Mouse (Mus musculus) limb, embryonic 13.5 days (tissue): ENCODE measurements at regions not wholly inside any gene's neighbourhood (a gene's known extent, or its start where the extent isn't known, plus 50 kb on each side); places are given as distances from the start of the nearest gene placed in this dataset.

Experiments
- ATAC-seq: fragments of 200-750 bp; cut with Nextera tagmentation; 2 replicates; pipeline ENCODE4 v1.8.0; 2017; ENCODE audit warnings: low read depth, moderate number of reproducible peaks, moderate TSS enrichment; ENCODE audit not compliant: low FRiP score
- H3K27ac ChIP-seq: fragments of 300-500 bp; sonication (generic); 2 replicates; pipeline ENCODE4 v1.5.1; 2015; ENCODE audit warnings: inconsistent platforms, mild to moderate bottlenecking, moderate library complexity
- H3K27me3 ChIP-seq: fragments of 300-500 bp; sonication (generic); 2 replicates; pipeline ENCODE4 v1.6.1; 2015; ENCODE audit warnings: mild to moderate bottlenecking, inconsistent platforms
- H3K36me3 ChIP-seq: fragments of 300-500 bp; sonication (generic); 2 replicates; pipeline ENCODE4 v1.6.1; 2015; ENCODE audit warnings: inconsistent platforms, mild to moderate bottlenecking, moderate library complexity
- H3K4me1 ChIP-seq: fragments of 300-500 bp; sonication (generic); 2 replicates; pipeline ENCODE4 v1.6.1; 2015; ENCODE audit warnings: inconsistent platforms
- H3K4me2 ChIP-seq: fragments of 300-500 bp; sonication (generic); replicated peaks from 2 replicates; pipeline ENCODE4 v1.6.1; 2015; ENCODE audit warnings: inconsistent platforms, mild to moderate bottlenecking, moderate library complexity
- H3K4me3 ChIP-seq: fragments of 300-500 bp; sonication (generic); 2 replicates; pipeline ENCODE4 v1.5.1; 2015; ENCODE audit warnings: moderate library complexity, mild to moderate bottlenecking, inconsistent platforms
- H3K9ac ChIP-seq: fragments of 300-500 bp; sonication (generic); 2 replicates; pipeline ENCODE4 v1.6.1; 2015; ENCODE audit warnings: mild to moderate bottlenecking, inconsistent platforms
- H3K9me3 ChIP-seq: fragments of 300-500 bp; sonication (generic); 2 replicates; pipeline ENCODE4 v1.6.1; 2016; ENCODE audit warnings: inconsistent platforms
- WGBS: fragments of 180-500 bp; shearing (Covaris S2); methylation state at CpG from one replicate; pipeline ENCODE4 v1.1.7; 2015; 5-methylcytosine and 5-hydroxymethylcytosine counted together

GRCm38 (mm10) chr4:64535554-64536253, 488.9 kb upstream of the Tnc start:
- no peaks in the 10 kb centered on the region for H3K36me3 ChIP-seq
- peak; percentile 71 for ATAC-seq
- peaks cover 12% of the 10 kb centered on the region; the same call in 1 of the 2 replicates for H3K4me1 ChIP-seq
- 27% methylated on average over 6 of the region's 6 CpGs for WGBS
- no peaks in the 10 kb centered on the region for H3K9me3 ChIP-seq
- H3K4me3 ChIP-seq = no peak overlapping the region
- H3K27ac ChIP-seq = no peak overlapping the region
- H3K4me2 ChIP-seq = 0 out of 2 replicates have a peak overlapping the region, but pooled peaks have one; percentile 9
- H3K9ac ChIP-seq = no peak overlapping the region
- H3K27me3 ChIP-seq = no peaks in the 10 kb centered on the region

- no peaks in the 10 kb centered on the region for H3K9me3 ChIP-seq
- no peak overlapping the region for H3K4me2 ChIP-seq
- H3K27me3 ChIP-seq = no peaks in the 10 kb centered on the region
- no peak overlapping the region for H3K27ac ChIP-seq
- ATAC-seq = no peak
- no peaks in the 10 kb centered on the region for H3K36me3 ChIP-seq
- H3K9ac ChIP-seq = no peak overlapping the region
- 81% methylated on average over 4 of the region's 4 CpGs for WGBS
- no peak overlapping the region for H3K4me3 ChIP-seq
- H3K4me1 ChIP-seq = peaks cover 12% of the 10 kb centered on the region; the same call in 1 of the 2 replicates
Observed at GRCm38 (mm10) chr4:64538009-64538408, 491.2 kb upstream of the Tnc start.

DNA sequence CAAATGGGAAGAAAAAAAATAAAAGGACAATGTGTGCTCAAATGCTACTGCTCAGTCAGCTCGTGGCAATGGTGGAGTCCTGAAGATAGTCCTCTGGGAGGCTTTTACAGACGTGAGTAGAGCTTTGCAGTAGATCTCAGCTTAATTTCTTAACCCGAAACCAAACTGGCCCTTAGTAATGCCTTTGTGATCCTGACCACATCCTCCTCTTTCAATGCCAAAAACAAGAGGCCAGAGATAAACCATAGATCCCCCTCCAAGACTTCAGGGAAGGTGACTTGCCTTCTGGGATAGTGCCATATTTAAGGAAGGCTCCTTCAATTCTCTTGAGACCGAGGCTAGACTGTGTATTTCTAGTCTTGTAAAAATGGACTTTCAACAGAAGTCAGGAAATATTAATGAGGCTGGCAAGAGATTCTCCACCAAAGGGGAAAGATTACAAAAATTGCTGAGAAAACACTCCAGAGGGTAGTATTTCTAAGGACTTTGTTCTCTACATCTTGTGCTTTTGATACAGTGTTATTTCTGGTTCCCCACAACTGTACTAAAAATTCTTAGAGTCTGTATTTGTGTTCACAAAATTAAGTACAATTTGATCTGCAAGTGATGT, 497.9 kb upstream of the Tnc start:
- Histone ChIP-seq H3K36me3 (no peaks in the 10 kb centered on the region), H3K9me3 (no peaks in the 10 kb centered on the region), H3K4me3 (no peak overlapping the region), H3K27me3 (no peaks in the 10 kb centered on the region), H3K9ac (no peak overlapping the region), H3K4me1 (no peaks in the 10 kb centered on the region), H3K4me2 (no peak overlapping the region), H3K27ac (no peak overlapping the region)
- WGBS = 73% methylated on average over 4 of the region's 4 CpGs
- ATAC-seq = no peak

- Histone ChIP-seq H3K36me3 (no peaks in the 10 kb centered on the region), H3K9ac (no peak overlapping the region), H3K4me1 (no peaks in the 10 kb centered on the region), H3K4me2 (no peak overlapping the region), H3K27ac (no peak overlapping the region), H3K27me3 (no peaks in the 10 kb centered on the region), H3K9me3 (no peaks in the 10 kb centered on the region), H3K4me3 (no peak overlapping the region)
- no peak for ATAC-seq
- 39% methylated on average over 4 of the region's 4 CpGs for WGBS
Observed at GRCm38 (mm10) chr4:64546386-64546785, 499.6 kb upstream of the Tnc start.

- Histone ChIP-seq H3K27ac (no peak overlapping the region), H3K9ac (no peak overlapping the region), H3K4me2 (no peak overlapping the region), H3K4me3 (no peak overlapping the region), H3K36me3 (no peaks in the 10 kb centered on the region), H3K27me3 (no peaks in the 10 kb centered on the region), H3K4me1 (no peaks in the 10 kb centered on the region), H3K9me3 (no peaks in the 10 kb centered on the region)
- no peak for ATAC-seq
- 83% methylated on average over 1 of the region's 1 CpGs for WGBS
Observed at GRCm38 (mm10) chr4:64562511-64562910, 515.7 kb upstream of the Tnc start.

DNA sequence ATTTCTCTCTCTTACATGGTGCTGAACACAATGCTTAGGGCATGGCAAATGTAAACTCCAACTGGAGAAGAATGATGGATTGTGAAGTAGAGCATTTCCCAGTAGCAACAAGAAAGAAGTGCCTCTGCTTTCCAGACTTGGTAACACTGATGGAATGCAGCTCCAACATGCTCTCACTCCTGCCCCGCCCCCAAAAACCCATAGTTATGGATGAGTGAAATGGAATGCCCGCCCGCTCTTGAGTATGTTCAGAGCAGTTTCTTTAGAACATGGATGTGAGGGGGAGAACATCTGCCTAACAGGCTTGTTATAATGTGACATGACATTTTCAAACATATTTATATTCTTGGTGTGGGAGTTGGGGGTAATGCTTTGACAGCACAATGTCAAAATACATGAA, 517.2 kb upstream of the Tnc start:
- no peak overlapping the region for H3K27ac ChIP-seq
- no peak for ATAC-seq
- no peaks in the 10 kb centered on the region for H3K9me3 ChIP-seq
- no peak overlapping the region for H3K4me3 ChIP-seq
- H3K27me3 ChIP-seq = no peaks in the 10 kb centered on the region
- H3K4me1 ChIP-seq = no peaks in the 10 kb centered on the region
- WGBS = 80% methylated on average over 3 of the region's 3 CpGs
- no peak overlapping the region for H3K4me2 ChIP-seq
- no peak overlapping the region for H3K9ac ChIP-seq
- H3K36me3 ChIP-seq = no peaks in the 10 kb centered on the region

DNA sequence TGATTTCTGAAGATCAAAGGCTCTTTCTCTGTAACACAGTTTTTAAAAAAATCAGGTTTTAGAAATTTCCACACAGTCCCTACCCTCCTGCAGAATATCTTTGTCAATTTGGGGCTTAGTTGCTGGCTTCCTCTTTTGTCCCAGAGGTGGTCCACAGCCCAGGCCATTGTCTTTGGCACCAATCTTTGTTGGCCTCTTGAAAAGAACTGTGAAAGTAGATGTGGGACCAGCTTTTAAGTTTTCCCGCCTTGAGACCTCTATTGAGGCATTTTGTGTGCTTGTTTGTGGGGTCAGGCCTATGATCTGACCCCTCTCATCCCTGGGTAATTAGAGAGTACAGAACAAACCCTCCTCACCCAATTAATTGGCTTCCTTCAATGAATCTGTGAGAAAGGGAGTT, 523.9 kb upstream of the Tnc start:
- Histone ChIP-seq H3K9ac (no peak overlapping the region), H3K36me3 (no peaks in the 10 kb centered on the region), H3K4me2 (no peak overlapping the region), H3K4me3 (no peak overlapping the region), H3K27me3 (no peaks in the 10 kb centered on the region), H3K4me1 (no peaks in the 10 kb centered on the region), H3K27ac (no peak overlapping the region), H3K9me3 (no peaks in the 10 kb centered on the region)
- WGBS = 58% methylated on average over 1 of the region's 1 CpGs
- no peak for ATAC-seq

DNA sequence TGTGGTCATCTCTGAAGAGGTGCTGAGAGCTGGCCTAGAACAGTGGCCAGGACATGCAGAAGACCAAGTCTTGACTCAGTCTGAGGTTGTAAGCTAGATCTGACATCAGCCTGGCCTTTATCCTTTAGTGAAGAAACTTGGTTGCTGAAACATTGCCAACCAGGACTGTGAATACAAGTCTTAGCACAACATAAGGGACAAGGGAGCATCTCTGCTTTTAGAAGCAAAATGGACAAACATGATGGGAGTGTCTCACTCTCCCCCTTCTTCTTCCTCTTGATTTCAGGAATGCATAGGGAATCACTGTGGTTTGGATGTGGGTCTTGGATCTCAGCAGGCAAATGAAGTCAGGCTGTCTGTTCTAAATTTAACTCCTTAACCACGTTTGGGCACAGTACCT, 529.1 kb upstream of the Tnc start:
- Histone ChIP-seq H3K4me2 (no peak overlapping the region), H3K27ac (no peak overlapping the region), H3K4me1 (no peaks in the 10 kb centered on the region), H3K9ac (no peak overlapping the region), H3K27me3 (no peaks in the 10 kb centered on the region), H3K36me3 (no peaks in the 10 kb centered on the region), H3K4me3 (no peak overlapping the region), H3K9me3 (no peaks in the 10 kb centered on the region)
- WGBS = 26% methylated on average over 1 of the region's 1 CpGs
- no peak for ATAC-seq

DNA sequence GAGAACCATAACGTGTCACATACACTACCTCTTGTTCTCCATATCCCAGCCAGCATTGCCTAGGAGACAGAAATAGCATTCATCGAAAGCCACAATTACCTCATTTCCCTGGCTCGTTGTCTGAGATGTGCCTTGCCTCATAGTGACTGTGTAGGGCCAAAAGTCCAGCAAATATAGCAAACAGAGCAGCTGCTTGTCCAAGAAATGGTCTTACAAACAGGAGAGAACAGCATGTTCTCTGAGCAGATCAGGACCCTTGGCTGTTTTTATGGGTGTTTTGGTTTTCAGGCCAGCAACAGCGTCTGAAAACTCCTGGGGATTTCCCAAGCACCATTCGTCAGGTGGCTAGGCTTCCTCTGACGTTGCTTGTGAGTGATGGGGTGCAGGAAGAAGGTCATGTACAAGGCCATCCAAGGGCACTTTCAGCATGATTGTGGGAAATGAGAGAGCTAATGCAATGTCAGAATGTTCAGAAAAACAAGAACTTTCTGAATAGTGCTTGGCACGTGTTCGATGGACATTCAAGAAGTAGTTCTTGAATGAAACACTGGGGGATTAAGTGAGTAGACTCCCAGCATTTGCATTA, 528.9 kb upstream of the Pappa start:
- no peaks in the 10 kb centered on the region for H3K9me3 ChIP-seq
- no peak for ATAC-seq
- H3K36me3 ChIP-seq = no peaks in the 10 kb centered on the region
- 62% methylated on average over 8 of the region's 8 CpGs for WGBS
- H3K9ac ChIP-seq = no peak overlapping the region
- H3K27me3 ChIP-seq = no peaks in the 10 kb centered on the region
- no peak overlapping the region for H3K4me2 ChIP-seq
- H3K4me3 ChIP-seq = no peak overlapping the region
- H3K4me1 ChIP-seq = no peaks in the 10 kb centered on the region
- no peak overlapping the region for H3K27ac ChIP-seq

GRCm38 (mm10) chr4:64598465-64598864, 525.5 kb upstream of the Pappa start:
- no peaks in the 10 kb centered on the region for H3K9me3 ChIP-seq
- no peak overlapping the region for H3K27ac ChIP-seq
- no peaks in the 10 kb centered on the region for H3K36me3 ChIP-seq
- H3K4me1 ChIP-seq = no peaks in the 10 kb centered on the region
- ATAC-seq = no peak
- H3K9ac ChIP-seq = no peak overlapping the region
- no peaks in the 10 kb centered on the region for H3K27me3 ChIP-seq
- no peak overlapping the region for H3K4me2 ChIP-seq
- H3K4me3 ChIP-seq = no peak overlapping the region

DNA sequence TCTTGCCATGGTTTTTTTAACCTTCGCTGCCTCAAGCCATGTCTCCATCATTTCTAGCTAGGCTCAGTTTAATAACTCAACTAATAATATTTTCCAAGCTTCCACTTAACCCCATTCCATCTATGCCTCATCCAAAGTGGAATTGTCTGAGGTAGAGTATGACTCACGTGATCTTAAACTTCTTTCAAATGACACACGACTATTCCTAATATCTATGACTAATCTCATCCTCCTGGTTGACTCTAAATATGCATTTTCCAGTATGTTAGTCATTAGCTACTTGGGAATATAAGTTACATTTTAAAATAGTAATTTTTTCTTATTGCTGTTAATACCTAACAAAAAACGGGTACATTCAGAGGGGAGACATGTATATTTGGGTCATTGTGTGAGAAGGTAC, 524.8 kb upstream of the Pappa start:
- Histone ChIP-seq H3K9ac (no peak overlapping the region), H3K9me3 (no peaks in the 10 kb centered on the region), H3K4me3 (no peak overlapping the region), H3K4me1 (no peaks in the 10 kb centered on the region), H3K4me2 (no peak overlapping the region), H3K27ac (no peak overlapping the region), H3K27me3 (no peaks in the 10 kb centered on the region), H3K36me3 (no peaks in the 10 kb centered on the region)
- WGBS = 85% methylated on average over 4 of the region's 4 CpGs
- no peak for ATAC-seq

DNA sequence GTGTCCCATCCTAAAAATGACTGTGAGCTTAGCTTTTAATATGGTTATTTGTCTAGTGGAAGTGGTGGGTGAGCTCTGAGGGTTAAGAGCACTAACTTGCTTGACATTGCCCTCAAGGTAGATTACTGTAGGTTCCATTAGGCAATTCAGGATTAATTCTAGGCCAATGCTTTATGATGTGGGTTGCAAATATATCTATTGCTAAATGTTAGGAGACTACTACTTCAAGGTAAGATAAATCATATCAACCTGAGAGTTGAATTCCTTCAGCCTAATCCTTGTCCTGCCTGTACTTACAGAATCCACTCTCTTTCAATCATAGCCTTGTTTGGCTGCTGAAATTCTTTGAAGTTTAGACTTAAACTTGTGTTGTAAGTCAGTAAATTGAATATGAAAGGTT, 501.2 kb upstream of the Pappa start:
- H3K9ac ChIP-seq = no peak overlapping the region

GRCm38 (mm10) chr4:64632189-64632588, 491.8 kb upstream of the Pappa start:
- no peaks in the 10 kb centered on the region for H3K36me3 ChIP-seq
- 64% methylated on average over 1 of the region's 1 CpGs for WGBS
- no peaks in the 10 kb centered on the region for H3K4me1 ChIP-seq
- no peak overlapping the region for H3K9ac ChIP-seq
- H3K4me3 ChIP-seq = no peak overlapping the region
- ATAC-seq = no peak
- no peak overlapping the region for H3K27ac ChIP-seq
- H3K9me3 ChIP-seq = no peaks in the 10 kb centered on the region
- H3K4me2 ChIP-seq = no peak overlapping the region
- no peaks in the 10 kb centered on the region for H3K27me3 ChIP-seq

More for the DNA sequence above, 501.2 kb upstream of the Pappa start:
- H3K9me3 ChIP-seq = no peaks in the 10 kb centered on the region
- H3K4me1 ChIP-seq = no peaks in the 10 kb centered on the region
- ATAC-seq = no peak
- H3K4me2 ChIP-seq = no peak overlapping the region
- no peak overlapping the region for H3K4me3 ChIP-seq
- no peaks in the 10 kb centered on the region for H3K36me3 ChIP-seq
- H3K27me3 ChIP-seq = no peaks in the 10 kb centered on the region
- no peak overlapping the region for H3K27ac ChIP-seq
